12 mouse cellular contexts compared by ENCODE assay signal in the genomic region with DNA sequence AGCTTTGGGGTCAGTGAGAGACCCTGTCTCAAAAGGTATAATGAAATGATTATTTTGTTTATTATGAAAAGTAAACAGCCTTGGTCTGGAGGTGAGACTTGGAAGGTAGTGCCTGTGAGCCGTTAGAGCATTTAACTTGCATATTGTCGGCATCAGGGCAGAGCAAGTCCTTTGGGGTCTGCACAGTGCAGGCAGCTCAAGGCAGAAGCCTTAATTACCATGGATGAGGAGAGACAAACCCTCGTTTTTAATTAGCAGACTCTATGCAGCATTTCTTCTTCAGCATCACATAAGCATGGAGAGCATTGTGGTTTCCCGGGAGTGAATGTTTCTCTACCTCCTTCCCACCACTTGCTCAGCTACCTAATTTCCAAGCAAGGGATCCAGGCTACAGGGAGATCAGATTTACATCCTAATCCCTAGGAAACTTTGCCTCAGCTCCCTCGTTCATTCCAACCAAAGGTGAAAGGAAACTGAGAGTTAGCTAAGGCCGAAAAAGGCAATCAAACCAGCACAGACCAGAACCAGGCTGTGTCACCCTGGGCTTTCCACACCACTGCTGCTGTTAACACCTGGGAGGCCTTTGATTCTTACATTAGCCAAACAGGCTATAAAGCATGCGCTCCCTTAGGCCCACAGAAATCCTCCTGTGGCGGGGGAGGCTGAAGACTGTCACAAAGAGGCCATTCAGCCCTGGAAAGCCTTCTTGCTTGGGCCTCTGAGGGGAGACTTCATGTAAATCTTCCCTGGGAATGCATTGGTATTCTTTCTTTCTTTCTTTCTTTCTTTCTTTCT.
DNase-seq lines count a peak whose midpoint lies in the region; ATAC-seq and TF ChIP-seq lines count a peak whose summit lies in the region.
"Had no signal": no experiment of that assay in that cellular context is flagged by ENCODE, and none has a peak within 500 bp of the region (broad histone marks: within the 10 kb centered on the region; RNA-seq: fewer than 3 reads in every experiment).

No protein-coding gene starts in this region.

- H3K9me3 ChIP-seq in hindbrain, embryonic 12.5 days (replicated peaks): no peaks in the 10 kb centered on the region
- H3K9me3 ChIP-seq in hindbrain, embryonic 13.5 days: no peaks in the 10 kb centered on the region
- no peaks in the 10 kb centered on the region for H3K9me3 ChIP-seq in forebrain, postnatal 0 days (ENCODE audit: low read length)
- no peaks in the 10 kb centered on the region for H3K9me3 ChIP-seq in neural tube, embryonic 14.5 days (ENCODE audit: control insufficient read depth, low read length)
- H3K9me3 ChIP-seq: megakaryocyte, embryonic 14.5 days had no signal

- peak; percentile 50; the same call in 1 of the 2 replicates for ATAC-seq in hindbrain, embryonic 12.5 days (ENCODE audit: low FRiP score)
- ATAC-seq in hindbrain, embryonic 13.5 days (ENCODE audit: low FRiP score): no peak; the same call in 1 of the 2 replicates
- ATAC-seq in forebrain, postnatal 0 days: peak; percentile 40; the same call in 1 of the 2 replicates
- ATAC-seq in neural tube, embryonic 14.5 days (ENCODE audit: low read depth): peak; percentile 71; the same call in 1 of the 2 replicates

- no peak overlapping the region for H3K27ac ChIP-seq in hindbrain, embryonic 12.5 days
- H3K27ac ChIP-seq in hindbrain, embryonic 13.5 days: no peak overlapping the region
- no peak overlapping the region for H3K27ac ChIP-seq in forebrain, postnatal 0 days (ENCODE audit: low read depth, low read length)
- no peak overlapping the region for H3K27ac ChIP-seq in neural tube, embryonic 14.5 days (ENCODE audit: low read depth, low read length)
- H3K27ac ChIP-seq: liver, embryonic 14.5 days had no signal

- no peaks in the 10 kb centered on the region for H3K36me3 ChIP-seq in hindbrain, embryonic 12.5 days
- no peaks in the 10 kb centered on the region for H3K36me3 ChIP-seq in hindbrain, embryonic 13.5 days
- no peaks in the 10 kb centered on the region for H3K36me3 ChIP-seq in forebrain, postnatal 0 days (ENCODE audit: insufficient read depth)
- H3K36me3 ChIP-seq in neural tube, embryonic 14.5 days (ENCODE audit: control insufficient read depth, insufficient read depth, low read length): no peaks in the 10 kb centered on the region

- H3K4me1 ChIP-seq in hindbrain, embryonic 12.5 days: peaks cover 6% of the 10 kb centered on the region
- H3K4me1 ChIP-seq in hindbrain, embryonic 13.5 days (replicated peaks): peaks cover 9% of the 10 kb centered on the region; the same call in 1 of the 2 replicates
- no peaks in the 10 kb centered on the region for H3K4me1 ChIP-seq in forebrain, postnatal 0 days (ENCODE audit: insufficient read depth)
- no peaks in the 10 kb centered on the region for H3K4me1 ChIP-seq in neural tube, embryonic 14.5 days (ENCODE audit: control insufficient read depth, insufficient read depth, low read length)
- H3K4me1 ChIP-seq: megakaryocyte, embryonic 14.5 days had no signal

- DNase-seq in forebrain, postnatal 0 days: no peak
- peak; percentile 17 to 35 for DNase-seq in kidney, postnatal 4 days
- DNase-seq in adrenal gland, adult (ENCODE audit: inconsistent age in 2 of 2, low spot score in 1 of 2): no peak
- no peak for DNase-seq in spleen, postnatal 4 days (ENCODE audit: low spot score in 2 of 2)
- no peak for DNase-seq in ovary, adult 18-20 months (ENCODE audit: low spot score)
- DNase-seq: thymus, adult 2 months had no signal

- H3K9ac ChIP-seq in hindbrain, embryonic 12.5 days: no peak overlapping the region
- H3K9ac ChIP-seq in hindbrain, embryonic 13.5 days: no peak overlapping the region
- no peak overlapping the region for H3K9ac ChIP-seq in forebrain, postnatal 0 days
- no peak overlapping the region for H3K9ac ChIP-seq in neural tube, embryonic 14.5 days (replicated peaks; ENCODE audit: low read depth, low read length)
- H3K9ac ChIP-seq: liver, embryonic 14.5 days had no signal

- no peak overlapping the region for H3K4me3 ChIP-seq in hindbrain, embryonic 12.5 days
- no peak overlapping the region for H3K4me3 ChIP-seq in hindbrain, embryonic 13.5 days
- H3K4me3 ChIP-seq in forebrain, postnatal 0 days (ENCODE audit: low read depth, low read length): no peak overlapping the region
- H3K4me3 ChIP-seq in neural tube, embryonic 14.5 days (ENCODE audit: low read depth, low read length): no peak overlapping the region
- H3K4me3 ChIP-seq: megakaryocyte, embryonic 14.5 days had no signal

- no peak for TF ChIP-seq CTCF in forebrain, postnatal 0 days (IDR thresholded peaks at IDR 0.05; ENCODE audit: low read depth)

- no peaks in the 10 kb centered on the region for H3K27me3 ChIP-seq in hindbrain, embryonic 12.5 days
- H3K27me3 ChIP-seq in hindbrain, embryonic 13.5 days: no peaks in the 10 kb centered on the region
- no peaks in the 10 kb centered on the region for H3K27me3 ChIP-seq in forebrain, postnatal 0 days (ENCODE audit: insufficient read depth, low read length)
- no peaks in the 10 kb centered on the region for H3K27me3 ChIP-seq in neural tube, embryonic 14.5 days (ENCODE audit: control insufficient read depth, insufficient read depth, low read length)

- WGBS in hindbrain, embryonic 12.5 days: 45% methylated on average over 8 of the region's 8 CpGs
- WGBS in hindbrain, embryonic 13.5 days: 45% methylated on average over 8 of the region's 8 CpGs
- 31% methylated on average over 8 of the region's 8 CpGs for WGBS in forebrain, postnatal 0 days
- WGBS in neural tube, embryonic 14.5 days: 31% methylated on average over 8 of the region's 8 CpGs

- no peak overlapping the region for H3K4me2 ChIP-seq in hindbrain, embryonic 12.5 days (replicated peaks)
- no peak overlapping the region for H3K4me2 ChIP-seq in hindbrain, embryonic 13.5 days
- H3K4me2 ChIP-seq in forebrain, postnatal 0 days (ENCODE audit: low read depth): no peak overlapping the region
- no peak overlapping the region for H3K4me2 ChIP-seq in neural tube, embryonic 14.5 days (ENCODE audit: low read depth, low read length)
- H3K4me2 ChIP-seq: heart, embryonic 11.5 days had no signal

Comparison
In these comparisons a context has a peak if more than half of its experiments do, and no peak if none do; other contexts are left out.
1. DNase-seq: peak in kidney, postnatal 4 days (2 of 2); none in forebrain, postnatal 0 days (single experiment), adrenal gland, adult (0 of 2), spleen, postnatal 4 days (0 of 2) and ovary, adult 18-20 months (single experiment).